Mouse (Mus musculus) kidney, postnatal 10 days (tissue): ENCODE results near the gene Cltc.

Experiments
- DNase-seq: peaks from one replicate; pipeline ENCODE4 v3.0.0; 2021; ENCODE audit warnings: mixed read lengths

Gene Cltc

GRCm38 (mm10) chr11:86680729-86681128 is 76.6 kb downstream of the Cltc start:
- DNase-seq, result no peak

GRCm38 (mm10) chr11:86678957-86679356 is 78.4 kb downstream of the Cltc start:
- DNase-seq, result peak; percentile 56

GRCm38 (mm10) chr11:86675520-86675919 is 81.8 kb downstream of the Cltc start:
- no peak for DNase-seq

GRCm38 (mm10) chr11:86672772-86673171 is 84.6 kb downstream of the Cltc start:
- no peak for DNase-seq

- DNase-seq, result no peak
These were observed 86.2 kb downstream of the Cltc start for GRCm38 (mm10) chr11:86671041-86671675.

GRCm38 (mm10) chr11:86668169-86668568 is 89.2 kb downstream of the Cltc start:
- DNase-seq, result no peak

- no peak for DNase-seq
These were observed 89.8 kb downstream of the Cltc start for GRCm38 (mm10) chr11:86667553-86667952.

- DNase-seq, result no peak
These were observed 93.0 kb downstream of the Cltc start for GRCm38 (mm10) chr11:86664406-86664805.

GRCm38 (mm10) chr11:86663977-86664376 is 93.4 kb downstream of the Cltc start:
- DNase-seq, result no peak

GRCm38 (mm10) chr11:86662986-86663895 is 94.1 kb downstream of the Cltc start:
- DNase-seq, result no peak

- no peak for DNase-seq
These were observed 99.5 kb downstream of the Cltc start for GRCm38 (mm10) chr11:86657863-86658262.

- no peak for DNase-seq
These were observed 100.4 kb downstream of the Cltc start for GRCm38 (mm10) chr11:86656849-86657567.

GRCm38 (mm10) chr11:86655671-86656070 is 101.7 kb downstream of the Cltc start:
- DNase-seq, result no peak

GRCm38 (mm10) chr11:86654096-86654495 is 103.3 kb downstream of the Cltc start:
- DNase-seq, result no peak

- peak; percentile 68 for DNase-seq
These were observed 103.9 kb downstream of the Cltc start for GRCm38 (mm10) chr11:86653446-86653845.

- no peak for DNase-seq
These were observed 104.8 kb downstream of the Cltc start for GRCm38 (mm10) chr11:86652578-86652979.

GRCm38 (mm10) chr11:86650676-86651075 is 106.7 kb downstream of the Cltc start:
- DNase-seq, result no peak

GRCm38 (mm10) chr11:86649542-86649941 is 107.8 kb downstream of the Cltc start:
- no peak for DNase-seq

- DNase-seq, result no peak
These were observed 109.5 kb downstream of the Cltc start for GRCm38 (mm10) chr11:86647706-86648447.

GRCm38 (mm10) chr11:86646885-86647459 is 110.4 kb downstream of the Cltc start:
- DNase-seq, result no peak

GRCm38 (mm10) chr11:86646136-86646834 is 111.1 kb downstream of the Cltc start:
- DNase-seq, result no peak

GRCm38 (mm10) chr11:86644553-86644952 is 112.8 kb downstream of the Cltc start:
- no peak for DNase-seq
